Comparison of ENCODE assay signal across 12 mouse cellular contexts in genomic region chr9:61403866-61404614, GRCm38 (mm10). TPM values are rescaled to one million over a fixed set of nuclear protein-coding genes. Genes with fewer than 3 reads are reported as not detected.
DNase-seq lines count a peak whose midpoint lies in the region; ATAC-seq lines count a peak whose summit lies in the region.
"Had no signal": no experiment of that assay in that cellular context is flagged by ENCODE, and none has a peak within 500 bp of the region (broad histone marks: within the 10 kb centered on the region; RNA-seq: fewer than 3 reads in every experiment).

No protein-coding gene starts in this region.

- no peak overlapping the region for H3K4me3 ChIP-seq in neural tube, embryonic 11.5 days (ENCODE audit: low read depth, low read length)
- H3K4me3 ChIP-seq in forebrain, embryonic 16.5 days (replicated peaks; ENCODE audit: low read length) = no peak overlapping the region

- no peak for DNase-seq in neural tube, embryonic 11.5 days (ENCODE audit: low spot score)
- no peak for DNase-seq in neural tube, embryonic 10.5 days (ENCODE audit: extremely low spot score, low spot score)
- DNase-seq in kidney, postnatal 4 days = peak; percentile 36 to 46
- DNase-seq in spleen, postnatal 14 days (ENCODE audit: low spot score in 2 of 2) = no peak
- DNase-seq in ovary, adult 18-20 months (ENCODE audit: low spot score) = no peak
- DNase-seq in spleen, adult 18-20 months = no peak
- DNase-seq: cerebellum, adult 8-10 months; heart, adult 11 months; thymus, postnatal 36 days had no signal

- peaks cover 28% of the 10 kb centered on the region for H3K36me3 ChIP-seq in neural tube, embryonic 11.5 days (ENCODE audit: control insufficient read depth, insufficient read depth, low read length)
- H3K36me3 ChIP-seq in forebrain, embryonic 16.5 days (ENCODE audit: control insufficient read depth, insufficient read depth) = peaks cover 25% of the 10 kb centered on the region; the same call in 1 of the 2 replicates

- WGBS in neural tube, embryonic 11.5 days = 69% methylated on average over 16 of the region's 16 CpGs
- WGBS in forebrain, embryonic 16.5 days = 18% methylated on average over 16 of the region's 16 CpGs

- no peaks in the 10 kb centered on the region for H3K9me3 ChIP-seq in neural tube, embryonic 11.5 days (ENCODE audit: control insufficient read depth, low read length)
- no peaks in the 10 kb centered on the region for H3K9me3 ChIP-seq in forebrain, embryonic 16.5 days (ENCODE audit: control insufficient read depth, low read length)
- H3K9me3 ChIP-seq: G1E had no signal

- no peak overlapping the region for H3K9ac ChIP-seq in neural tube, embryonic 11.5 days (ENCODE audit: low read length)
- H3K9ac ChIP-seq in forebrain, embryonic 16.5 days (replicated peaks; ENCODE audit: low read depth, low read length) = 0 out of 2 replicates have a peak overlapping the region, but pooled peaks have one; percentile 2

- no peak overlapping the region for H3K4me2 ChIP-seq in neural tube, embryonic 11.5 days (ENCODE audit: low read depth)
- H3K4me2 ChIP-seq in forebrain, embryonic 16.5 days (ENCODE audit: low read length) = no peak overlapping the region

- 0 out of 2 replicates have a peak overlapping the region, but pooled peaks have one; percentile 72 for H3K27ac ChIP-seq in neural tube, embryonic 11.5 days (ENCODE audit: low read depth, low read length)
- peak overlapping the region; percentile 80; the same call in 1 of the 2 replicates for H3K27ac ChIP-seq in forebrain, embryonic 16.5 days (ENCODE audit: low read length)

- peaks cover 40% of the 10 kb centered on the region for H3K4me1 ChIP-seq in neural tube, embryonic 11.5 days (ENCODE audit: control insufficient read depth, insufficient read depth, low read length)
- peaks cover 76% of the 10 kb centered on the region for H3K4me1 ChIP-seq in forebrain, embryonic 16.5 days (replicated peaks; ENCODE audit: control insufficient read depth, insufficient read depth, low read length)

- no peak for ATAC-seq in neural tube, embryonic 11.5 days (ENCODE audit: insufficient read depth, low FRiP score, low TSS enrichment)
- peak; percentile 12; the same call in 1 of the 2 replicates for ATAC-seq in forebrain, embryonic 16.5 days
- ATAC-seq in activated CD4-positive, CD25-positive, alpha-beta regulatory T cell, adult 4 months = no peak

- H3K27me3 ChIP-seq in neural tube, embryonic 11.5 days (ENCODE audit: control insufficient read depth, insufficient read depth, low read length) = no peaks in the 10 kb centered on the region
- no peaks in the 10 kb centered on the region for H3K27me3 ChIP-seq in forebrain, embryonic 16.5 days (replicated peaks; ENCODE audit: control insufficient read depth, insufficient read depth, low read length)

RNA-seq across cellular contexts. Expression of gene Tle3, which starts 31.9 kb away (rescaled TPM):
- polyA plus RNA-seq in neural tube, embryonic 11.5 days (2014; fragmentation: Nextera tagmentation; extraction: Ambion mirVana) = 42.4 and 43.6 TPM in 2 replicates
- polyA plus RNA-seq in forebrain, embryonic 16.5 days (2015; fragmentation: Nextera tagmentation; extraction: Ambion mirVana) = 36.8 and 42.5 TPM in 2 replicates
- 10 to 100 TPM; 20.4 to 21.1 TPM for polyA plus RNA-seq in activated CD4-positive, CD25-positive, alpha-beta regulatory T cell, adult 4 months (2017; shearing (Covaris generic))

Comparison
In these comparisons a context has a peak if more than half of its experiments do, and no peak if none do; other contexts are left out.
1. DNase-seq: peak in kidney, postnatal 4 days (2 of 2); none in neural tube, embryonic 11.5 days (single experiment), neural tube, embryonic 10.5 days (single experiment), spleen, postnatal 14 days (0 of 2), ovary, adult 18-20 months (single experiment) and spleen, adult 18-20 months (0 of 2).